Mouse (Mus musculus) cortical plate, adult 2 months (tissue): ENCODE data around the gene Exosc3.

Experiments
- CTCF ChIP-seq: fragments of 200-500 bp; IDR thresholded peaks from 2 replicates; pipeline ENCODE4 v1.5.1; 2011; ENCODE audit warnings: mild to moderate bottlenecking, control low read depth, low read length; ENCODE audit not compliant: insufficient read depth; ENCODE audit errors: extremely low read depth
- POLR2A ChIP-seq: fragments of 200-500 bp; IDR thresholded peaks from 2 replicates; pipeline ENCODE4 v1.6.1; 2011; ENCODE audit warnings: mild to moderate bottlenecking, low read length, control low read depth; ENCODE audit not compliant: insufficient read depth; ENCODE audit errors: extremely low read depth

GRCm38 (mm10) chr4:45275770-45276169 is 66.8 kb downstream of the Exosc3 start:
- TF ChIP-seq CTCF (no peak), POLR2A (no peak)
